Mouse (Mus musculus): Measurements from ENCODE around the gene Selenok.

The Selenok gene

GRCm38 (mm10) chr14:29968075-29968821 is at the start of gene Selenok:
Gene Selenok, plus strand, starts transcription at chr14:29968308.
- peak; percentile 93 to 97 for DNase-seq (ENCODE audit: low spot score in 2 of 2)

- DNase-seq (ENCODE audit: low spot score in 2 of 2), result no peak
Measured at GRCm38 (mm10) chr14:29928966-29929365, 39.1 kb upstream of the Selenok start.

GRCm38 (mm10) chr14:29935516-29935915 is 32.6 kb upstream of the Selenok start:
- DNase-seq (ENCODE audit: low spot score in 2 of 2), result no peak

- DNase-seq (ENCODE audit: low spot score in 2 of 2), result no peak
Measured at GRCm38 (mm10) chr14:29937466-29937865, 30.6 kb upstream of the Selenok start.

- no peak for DNase-seq (ENCODE audit: low spot score in 2 of 2)
Measured at GRCm38 (mm10) chr14:29939600-29940312, 28.4 kb upstream of the Selenok start.

- no peak for DNase-seq (ENCODE audit: low spot score in 2 of 2)
Measured at GRCm38 (mm10) chr14:29940313-29940812, 27.7 kb upstream of the Selenok start.

GRCm38 (mm10) chr14:29940877-29941276 is 27.2 kb upstream of the Selenok start:
- peak in 1 of 2 experiments; percentile 58 for DNase-seq (ENCODE audit: low spot score in 2 of 2)

GRCm38 (mm10) chr14:29946761-29947309 is 21.3 kb upstream of the Selenok start:
- no peak for DNase-seq (ENCODE audit: low spot score in 2 of 2)

GRCm38 (mm10) chr14:29950805-29951204 is 17.3 kb upstream of the Selenok start:
- no peak for DNase-seq (ENCODE audit: low spot score in 2 of 2)

- no peak for DNase-seq (ENCODE audit: low spot score in 2 of 2)
Measured at GRCm38 (mm10) chr14:29957393-29957792, 10.7 kb upstream of the Selenok start.

GRCm38 (mm10) chr14:29967611-29968010 is 497 bp upstream of the Selenok start:
- DNase-seq (ENCODE audit: low spot score in 2 of 2), result no peak

GRCm38 (mm10) chr14:29971446-29971845 is 3.3 kb downstream of the Selenok start:
- no peak for DNase-seq (ENCODE audit: low spot score in 2 of 2)

- no peak for DNase-seq (ENCODE audit: low spot score in 2 of 2)
Measured at GRCm38 (mm10) chr14:29971993-29972392, 3.9 kb downstream of the Selenok start.

GRCm38 (mm10) chr14:29976927-29977326 is 8.8 kb downstream of the Selenok start:
- DNase-seq (ENCODE audit: low spot score in 2 of 2), result no peak

GRCm38 (mm10) chr14:29978254-29979204 is 10.4 kb downstream of the Selenok start, which contains the start of gene Actr8:
Gene Actr8, plus strand, starts transcription at chr14:29978337.
- peak; percentile 86 to 91 for DNase-seq (ENCODE audit: low spot score in 2 of 2)

GRCm38 (mm10) chr14:29980447-29981205 is 12.5 kb downstream of the Selenok start:
- DNase-seq (ENCODE audit: low spot score in 2 of 2), result no peak

GRCm38 (mm10) chr14:29986096-29986495 is 18.0 kb downstream of the Selenok start:
- DNase-seq (ENCODE audit: low spot score in 2 of 2), result no peak

- DNase-seq (ENCODE audit: low spot score in 2 of 2), result no peak
Measured at GRCm38 (mm10) chr14:29987276-29987675, 19.2 kb downstream of the Selenok start.

GRCm38 (mm10) chr14:29987739-29988138 is 19.6 kb downstream of the Selenok start:
- DNase-seq (ENCODE audit: low spot score in 2 of 2), result no peak

- no peak for DNase-seq (ENCODE audit: low spot score in 2 of 2)
Measured at GRCm38 (mm10) chr14:29988337-29988736, 20.2 kb downstream of the Selenok start.

- DNase-seq (ENCODE audit: low spot score in 2 of 2), result no peak
Measured at GRCm38 (mm10) chr14:29994976-29995375, 26.9 kb downstream of the Selenok start.

All from frontal cortex, postnatal 14 days (tissue).